Mouse (Mus musculus): ENCODE measurements around the gene Polr3h.

DNA sequence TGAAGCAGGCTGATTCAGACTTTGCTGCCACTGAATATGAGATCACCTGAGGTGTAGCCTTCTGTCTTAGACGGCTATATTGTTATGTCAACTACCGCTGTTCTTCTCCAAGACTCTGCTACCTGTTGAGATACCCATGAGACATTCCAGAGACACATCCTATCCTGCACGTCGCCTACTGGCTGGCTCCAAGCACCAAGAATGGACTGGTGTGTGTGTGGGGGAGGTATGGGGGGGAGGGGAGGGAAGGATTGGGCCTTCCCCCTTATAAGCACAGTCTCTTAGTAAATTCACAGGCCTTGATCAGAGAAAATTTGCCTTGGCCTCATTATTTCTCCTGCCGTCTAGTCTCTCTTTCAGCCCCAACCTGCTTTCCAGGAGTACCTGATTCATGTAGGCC is 41.8 kb upstream of the Polr3h start:
- no peak for TF ChIP-seq POLR2A (IDR thresholded peaks at IDR 0.05; ENCODE audit: low read depth, low read length)
- no peak for TF ChIP-seq CTCF (IDR thresholded peaks at IDR 0.05; ENCODE audit: extremely low read depth, insufficient read length, insufficient replicate concordance, low read depth, low read length)
